Mouse (Mus musculus) embryonic facial prominence, embryonic 14.5 days (tissue): ENCODE measurements at regions not wholly inside any gene's neighbourhood (a gene's known extent, or its start where the extent isn't known, plus 50 kb on each side); places are given as distances from the start of the nearest gene placed in this dataset. TPM values are rescaled to one million over a fixed set of nuclear protein-coding genes. Genes with fewer than 3 reads are reported as not detected.

Experiments used
- ATAC-seq: fragments of 200-750 bp; cut with Nextera tagmentation; 2 replicates; pipeline ENCODE4 v1.8.0; 2017; ENCODE audit warnings: low read depth, moderate number of reproducible peaks, moderate TSS enrichment
- DNase-seq: peaks from one replicate; pipeline ENCODE4 v3.0.0-alpha.2; 2015; ENCODE audit warnings: low spot score
- H3K27ac ChIP-seq: fragments of 300-500 bp; sonication (generic); replicated peaks from 2 replicates; pipeline ENCODE4 v1.5.1; 2014; ENCODE audit warnings: low read depth, mild to moderate bottlenecking, low read length, moderate library complexity
- H3K27me3 ChIP-seq: fragments of 300-500 bp; sonication (generic); replicated peaks from 2 replicates; pipeline ENCODE4 v1.6.1; 2014; ENCODE audit warnings: low read length; ENCODE audit not compliant: control insufficient read depth, insufficient read depth
- H3K36me3 ChIP-seq: fragments of 300-500 bp; sonication (generic); 2 replicates; pipeline ENCODE4 v1.6.1; 2014; ENCODE audit warnings: low read length, mixed read lengths; ENCODE audit not compliant: control insufficient read depth, insufficient read depth
- H3K4me1 ChIP-seq: fragments of 300-500 bp; sonication (generic); 2 replicates; pipeline ENCODE4 v1.6.1; 2014; ENCODE audit warnings: antibody characterized with exemption, low read length; ENCODE audit not compliant: control insufficient read depth, insufficient read depth
- H3K4me2 ChIP-seq: fragments of 300-500 bp; sonication (generic); 2 replicates; pipeline ENCODE4 v1.6.1; 2014; ENCODE audit warnings: low read depth, mild to moderate bottlenecking, low read length, moderate library complexity, mixed read lengths
- H3K4me3 ChIP-seq: fragments of 300-500 bp; sonication (generic); 2 replicates; pipeline ENCODE4 v1.5.1; 2014; ENCODE audit warnings: low read depth, mild to moderate bottlenecking, low read length
- H3K9ac ChIP-seq: fragments of 300-500 bp; sonication (generic); 2 replicates; pipeline ENCODE4 v1.6.1; 2014; ENCODE audit warnings: low read depth, mild to moderate bottlenecking, low read length, moderate library complexity, mixed read lengths
- H3K9me3 ChIP-seq: fragments of 300-500 bp; sonication (generic); 2 replicates; pipeline ENCODE4 v1.6.1; 2016; ENCODE audit warnings: low read length; ENCODE audit not compliant: control insufficient read depth
- WGBS: fragments of 180-500 bp; shearing (Covaris S2); extraction: QIAGEN DNeasy Blood & Tissue Kit; methylation state at CpG from one replicate; pipeline ENCODE4 v1.1.7; 2014; 5-methylcytosine and 5-hydroxymethylcytosine counted together
- microRNA counts: library from miRNA; unstranded; fragments of <30 nt; microRNA quantifications from one replicate; lab custom pipeline; 2017
- microRNA-seq: library from miRNA; unstranded; fragments of <30 nt; microRNA quantifications from one replicate; pipeline ENCODE4, GENCODE M21; 2016; ENCODE audit warnings: borderline number of aligned reads

DNA sequence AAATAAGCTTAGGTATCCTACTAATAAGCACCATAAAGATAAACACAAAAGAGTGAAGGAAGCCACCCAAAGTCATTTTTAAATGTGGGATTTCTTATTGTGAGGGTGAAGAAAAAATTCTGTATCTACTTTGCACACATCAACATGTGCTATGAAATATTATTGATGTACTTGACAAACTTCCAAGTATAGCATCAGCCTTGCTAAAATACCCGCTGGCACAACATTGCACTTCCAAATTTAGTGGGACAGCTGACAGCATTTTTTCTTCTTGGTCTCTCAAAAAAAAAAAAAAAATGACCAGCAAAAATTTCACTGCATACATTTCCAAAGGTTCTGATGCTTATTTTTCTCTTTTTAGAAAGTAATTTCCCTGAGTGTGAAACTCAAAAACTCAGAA is 101.9 kb upstream of the Tll1 start:
- no peak for DNase-seq
- WGBS, result 83% methylated on average over 1 of the region's 1 CpGs

DNA sequence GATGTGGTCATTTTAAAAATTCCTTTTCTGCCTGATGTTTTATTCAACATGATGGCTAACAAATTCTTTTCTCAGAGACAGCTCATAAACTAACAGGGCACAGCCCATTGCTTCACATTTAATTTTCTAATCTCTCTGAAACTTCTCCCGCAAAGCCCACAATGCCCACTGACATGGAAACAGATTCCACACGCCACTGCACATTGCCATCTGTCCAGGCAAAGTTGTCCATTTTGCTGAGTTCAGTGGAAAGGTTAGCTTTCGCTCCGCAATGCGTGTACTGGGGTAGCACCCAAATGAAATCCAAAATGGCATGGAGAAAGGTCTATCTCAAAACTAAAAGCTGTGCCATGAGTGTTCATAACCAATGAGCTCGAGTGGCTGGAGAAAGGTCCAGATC is 76.7 kb upstream of the Tll1 start:
- Histone ChIP-seq H3K9me3 (no peaks in the 10 kb centered on the region), H3K27ac (no peak overlapping the region), H3K9ac (no peak overlapping the region), H3K4me3 (no peak overlapping the region), H3K4me1 (no peaks in the 10 kb centered on the region), H3K36me3 (no peaks in the 10 kb centered on the region), H3K27me3 (no peaks in the 10 kb centered on the region), H3K4me2 (no peak overlapping the region)
- ATAC-seq, result no peak
- WGBS, result 83% methylated on average over 6 of the region's 6 CpGs
- DNase-seq, result no peak

More for the DNA sequence above, 101.9 kb upstream of the Tll1 start:
- H3K9ac ChIP-seq, result no peak overlapping the region
- no peaks in the 10 kb centered on the region for H3K36me3 ChIP-seq
- no peak overlapping the region for H3K4me2 ChIP-seq
- no peak for ATAC-seq
- H3K27me3 ChIP-seq, result no peaks in the 10 kb centered on the region
- H3K4me3 ChIP-seq, result no peak overlapping the region
- H3K27ac ChIP-seq, result no peak overlapping the region
- H3K4me1 ChIP-seq, result no peaks in the 10 kb centered on the region
- H3K9me3 ChIP-seq, result no peaks in the 10 kb centered on the region

DNA sequence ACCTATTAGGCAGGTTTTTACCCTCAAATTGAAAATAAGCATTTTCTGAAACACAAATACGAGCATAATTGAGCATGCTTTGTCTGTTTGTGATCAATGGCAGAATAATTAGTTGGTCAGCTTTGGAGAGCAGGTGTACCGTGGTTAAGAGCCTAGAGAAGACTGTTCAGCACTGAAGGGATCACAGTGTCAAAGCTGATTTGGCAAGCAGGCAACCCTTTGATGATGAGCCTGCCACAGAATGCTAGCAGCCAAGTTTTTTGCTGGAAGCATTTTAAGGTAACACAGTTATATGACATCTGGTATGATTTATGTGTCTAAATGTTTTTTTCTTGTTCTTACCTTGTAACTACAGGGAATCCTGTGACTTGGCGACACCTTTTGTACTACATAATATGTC is 75.5 kb upstream of the Tll1 start:
- H3K4me2 ChIP-seq, result no peak overlapping the region
- no peaks in the 10 kb centered on the region for H3K36me3 ChIP-seq
- WGBS, result 33% methylated on average over 3 of the region's 3 CpGs
- no peaks in the 10 kb centered on the region for H3K27me3 ChIP-seq
- ATAC-seq (no peak), DNase-seq (no peak)
- H3K9me3 ChIP-seq, result no peaks in the 10 kb centered on the region
- H3K4me1 ChIP-seq, result no peaks in the 10 kb centered on the region
- no peak overlapping the region for H3K27ac ChIP-seq
- no peak overlapping the region for H3K9ac ChIP-seq
- no peak overlapping the region for H3K4me3 ChIP-seq

DNA sequence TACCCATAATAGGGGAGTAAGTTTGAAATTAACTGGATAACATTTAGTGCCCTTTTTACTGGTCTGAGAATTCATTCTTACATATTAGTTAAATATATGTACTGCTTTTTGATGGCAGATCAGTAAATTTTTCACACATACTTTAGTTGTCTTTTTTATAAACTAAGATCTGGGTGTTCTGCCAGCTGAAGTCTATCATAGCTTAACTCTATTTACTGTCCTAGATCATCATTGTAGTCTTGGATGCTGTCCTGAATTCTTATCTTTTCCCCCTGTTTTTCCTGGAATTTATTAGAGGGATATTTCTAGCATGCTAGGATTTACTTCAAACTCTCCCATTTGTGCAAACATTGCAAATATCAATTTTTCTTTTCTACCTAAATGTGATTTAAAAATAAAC is 74.3 kb upstream of the Tll1 start:
- Histone ChIP-seq H3K36me3 (no peaks in the 10 kb centered on the region), H3K9me3 (no peaks in the 10 kb centered on the region), H3K4me3 (no peak overlapping the region), H3K27me3 (no peaks in the 10 kb centered on the region), H3K4me1 (no peaks in the 10 kb centered on the region), H3K27ac (no peak overlapping the region), H3K4me2 (no peak overlapping the region), H3K9ac (no peak overlapping the region)
- no peak for ATAC-seq
- DNase-seq, result no peak

DNA sequence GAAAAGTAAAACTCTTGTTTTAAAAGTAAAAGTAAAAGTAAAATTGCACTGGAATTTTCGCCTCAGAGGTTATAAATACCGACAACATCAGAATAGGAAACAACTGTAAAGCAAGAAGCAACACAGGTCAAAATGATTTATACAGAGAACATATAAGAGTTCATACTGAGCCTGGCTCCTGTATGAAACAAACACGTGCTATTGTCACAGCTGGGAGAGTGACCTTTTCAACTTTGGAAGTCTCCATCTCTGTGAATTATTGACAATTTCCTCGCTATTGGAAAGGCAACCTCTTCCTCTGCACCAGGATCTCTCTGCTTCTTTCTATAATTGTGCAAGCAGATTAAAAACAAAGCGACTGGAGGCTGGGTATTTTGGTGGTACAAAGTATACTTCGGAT is 70.0 kb upstream of the Tll1 start:
- Histone ChIP-seq H3K4me3 (no peak overlapping the region), H3K4me1 (no peaks in the 10 kb centered on the region), H3K36me3 (no peaks in the 10 kb centered on the region), H3K4me2 (no peak overlapping the region), H3K9me3 (no peaks in the 10 kb centered on the region), H3K27ac (no peak overlapping the region), H3K9ac (no peak overlapping the region), H3K27me3 (no peaks in the 10 kb centered on the region)
- WGBS, result 66% methylated on average over 6 of the region's 6 CpGs
- ATAC-seq (no peak), DNase-seq (no peak)

DNA sequence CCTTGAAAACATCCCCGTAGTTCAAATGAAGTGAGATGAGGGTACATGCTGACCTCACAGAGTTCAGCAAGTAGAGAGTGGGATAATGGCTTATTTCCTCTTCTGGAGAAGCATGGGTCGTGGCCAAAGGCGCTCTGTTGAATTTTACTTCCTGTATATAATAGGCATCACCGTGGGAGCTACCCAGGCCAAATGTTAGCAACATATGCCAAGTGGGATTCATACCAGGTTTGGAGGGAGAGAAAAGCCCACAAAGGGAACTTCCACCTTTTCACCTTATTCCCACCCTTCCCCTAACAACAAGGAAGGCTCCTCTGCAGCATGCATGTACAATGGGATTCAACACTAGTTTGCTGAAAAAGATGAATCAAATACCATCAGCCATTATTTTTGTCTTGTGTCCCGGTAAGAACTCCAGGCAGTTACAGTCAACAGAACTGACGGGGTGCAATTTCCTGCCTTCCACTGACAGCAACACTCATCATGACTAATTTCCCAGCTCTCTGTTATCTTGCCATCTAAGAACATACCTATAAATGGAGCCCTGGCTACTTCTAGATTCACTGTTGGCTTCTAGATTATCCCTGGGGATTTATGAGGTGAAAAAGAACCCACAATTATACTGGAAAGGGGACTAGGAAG is 59.4 kb upstream of the Tll1 start:
- Histone ChIP-seq H3K4me2 (no peak overlapping the region), H3K36me3 (no peaks in the 10 kb centered on the region), H3K27me3 (no peaks in the 10 kb centered on the region), H3K9ac (no peak overlapping the region), H3K27ac (no peak overlapping the region), H3K4me3 (no peak overlapping the region), H3K9me3 (no peaks in the 10 kb centered on the region), H3K4me1 (no peaks in the 10 kb centered on the region)
- DNase-seq, result no peak
- 51% methylated on average over 6 of the region's 6 CpGs for WGBS
- no peak for ATAC-seq

MicroRNAs in the stretch of these regions (microRNA counts, 519-probe panel; counts per million panel counts)
- 2,216 counts per million, percentile 31 among the panel's probes with 10 or more counts for microRNA mmu-miR-710 (lab: Ali Mortazavi, UCI)

Small RNA genes in the stretch of these regions (microRNA-seq; reads per million reads assigned to microRNA genes)
- gene Mir710, result not detected
